Mouse (Mus musculus): ENCODE results near the gene Utp11.

GRCm38 (mm10) chr4:124667476-124668033 is 25.8 kb downstream of the Utp11 start:
- TF ChIP-seq CTCF (IDR thresholded peaks at IDR 0.05; ENCODE audit: low read depth) (no peak), EP300 (optimal IDR thresholded peaks at IDR 0.05) (no peak)
